Mouse (Mus musculus) inflammation-experienced regulatory T-cells, adult 6 months (primary cell): ENCODE data around the gene Sh2b1. TPM values are rescaled to one million over a fixed set of nuclear protein-coding genes. Genes with fewer than 3 reads are reported as not detected.
A peak's percentile ranks its signal among the peaks of the same experiment; 100 is the strongest.

ENCODE experiments used
- ATAC-seq: one replicate; pipeline ENCODE4 v1.8.0; 2017
- polyA plus RNA-seq, 3 experiments: library from polyadenylated mRNA; unstranded; fragments of 100-300 nt; shearing (Covaris generic); gene quantifications; one replicate each; pipeline ENCODE4 v1.2.1; 2017

The Sh2b1 gene
- polyA plus RNA-seq, 3 experiments from 2014 or later, result 12.6 to 18.9 (median 13.3) TPM

DNA sequence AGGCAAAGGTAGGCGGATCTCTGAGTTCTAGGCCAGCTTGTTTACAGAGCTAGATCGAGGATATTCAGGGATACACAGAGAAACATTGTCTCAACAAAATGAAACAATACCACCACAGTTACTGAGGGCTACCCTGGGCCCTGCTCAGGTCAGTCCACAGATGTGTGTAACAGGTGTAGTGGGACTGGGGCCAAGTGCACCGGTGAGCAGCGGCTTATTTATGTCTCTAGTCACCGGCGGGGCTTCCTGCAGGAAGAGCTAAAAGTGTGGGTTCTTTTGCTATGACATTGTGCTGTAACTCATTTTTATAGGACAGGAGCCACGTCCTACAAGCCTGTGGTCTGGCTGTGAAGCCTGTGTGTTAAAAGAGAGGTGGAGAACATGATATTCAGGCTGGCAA, 21.4 kb downstream of the Sh2b1 start:
- no peak for ATAC-seq

GRCm38 (mm10) chr7:126452244-126452643, 23.0 kb downstream of the Sh2b1 start:
- ATAC-seq, result no peak

DNA sequence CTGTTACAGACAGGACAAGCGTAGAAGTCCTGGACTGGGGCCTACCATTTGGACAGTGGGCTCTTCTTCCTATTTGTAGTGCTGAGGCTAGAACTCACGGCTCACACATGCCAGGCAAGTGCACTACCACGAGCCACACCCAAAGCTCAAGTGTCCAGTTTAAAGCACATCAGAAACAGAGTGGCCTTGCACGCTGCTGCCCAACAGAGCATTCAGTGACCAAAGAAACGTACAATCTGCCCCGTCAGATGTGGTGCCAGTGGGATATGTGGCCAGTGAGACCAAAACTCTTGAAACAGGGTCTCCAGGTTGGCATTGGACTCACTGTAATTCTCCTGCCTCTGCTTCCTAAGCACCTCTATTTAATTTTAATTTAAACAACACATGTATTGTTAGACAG, 24.6 kb downstream of the Sh2b1 start:
- no peak for ATAC-seq

DNA sequence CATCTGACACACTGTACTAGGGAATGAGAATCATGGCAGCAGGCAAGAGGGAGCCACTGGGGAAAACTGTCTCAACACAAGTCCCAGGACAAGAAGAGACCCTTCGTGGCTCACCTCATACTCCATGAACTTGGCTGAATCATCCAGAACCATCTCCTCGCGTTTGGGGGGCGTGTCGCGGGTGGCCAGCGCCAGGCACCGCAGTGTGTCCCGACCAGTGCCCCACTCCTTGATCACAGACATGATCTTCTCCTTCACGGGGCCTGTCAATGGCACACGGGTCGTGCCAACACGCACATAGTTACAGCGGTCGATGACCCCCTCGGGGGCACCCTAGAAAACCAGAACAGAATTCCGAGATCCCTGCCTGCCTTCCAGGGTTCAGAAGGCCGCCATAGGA, 25.2 kb downstream of the Sh2b1 start:
- no peak for ATAC-seq

- ATAC-seq, result no peak
Observed at GRCm38 (mm10) chr7:126448481-126448880, 26.7 kb downstream of the Sh2b1 start.

DNA sequence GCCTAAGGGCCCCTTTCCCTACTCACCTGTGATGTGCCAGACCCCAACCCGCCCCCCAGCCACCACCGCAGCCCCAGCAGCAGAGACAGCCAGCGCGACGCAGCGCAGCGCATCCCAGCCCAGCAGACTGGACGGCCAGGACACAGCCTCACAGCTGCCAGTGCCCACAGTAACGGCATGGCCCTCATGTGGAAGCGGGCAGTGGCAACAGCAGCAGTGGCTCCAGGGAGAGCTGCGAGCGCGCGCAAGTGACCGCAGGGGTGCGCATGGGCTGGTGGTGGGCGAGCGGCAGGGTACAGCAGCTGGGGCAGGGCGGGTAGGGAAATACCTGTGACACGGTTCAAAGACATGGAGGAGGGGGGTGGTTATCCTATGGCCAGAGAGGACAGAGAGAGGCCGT, 29.0 kb downstream of the Sh2b1 start:
- no peak for ATAC-seq

DNA sequence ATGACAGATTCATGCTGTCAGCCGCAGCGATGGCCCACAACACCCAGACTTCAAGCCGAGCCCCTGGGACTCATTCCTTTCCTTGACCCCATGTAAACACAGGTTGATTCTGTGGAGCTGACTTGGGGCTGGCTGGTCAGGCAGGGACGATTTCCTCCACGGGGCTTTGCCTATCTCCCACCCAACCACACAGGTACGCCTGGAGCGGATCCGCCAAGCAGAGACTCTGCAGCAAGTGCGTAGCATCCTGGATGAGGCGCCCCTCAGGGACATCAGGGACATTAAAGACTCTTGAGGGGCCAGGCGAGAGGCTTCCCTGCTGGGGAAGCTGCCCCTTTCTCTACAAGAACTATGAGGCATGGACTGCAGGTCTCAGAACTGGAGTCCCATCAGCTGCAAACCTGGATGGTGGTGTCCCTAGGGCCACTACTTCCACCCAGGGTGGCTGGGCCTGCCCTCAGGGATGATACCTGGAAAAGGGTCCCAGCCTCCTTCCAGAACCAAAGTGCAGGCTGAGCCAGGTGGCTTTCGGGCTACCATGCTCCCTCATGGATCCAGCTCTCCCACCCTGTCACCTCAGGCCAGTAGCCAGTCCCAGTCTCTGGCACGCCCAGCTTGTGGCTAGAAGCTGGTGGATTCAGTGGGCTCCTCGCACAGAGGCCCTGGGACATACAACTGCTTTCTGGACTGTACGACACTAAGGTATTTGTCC, 30.0 kb downstream of the Sh2b1 start:
- ATAC-seq, result no peak

DNA sequence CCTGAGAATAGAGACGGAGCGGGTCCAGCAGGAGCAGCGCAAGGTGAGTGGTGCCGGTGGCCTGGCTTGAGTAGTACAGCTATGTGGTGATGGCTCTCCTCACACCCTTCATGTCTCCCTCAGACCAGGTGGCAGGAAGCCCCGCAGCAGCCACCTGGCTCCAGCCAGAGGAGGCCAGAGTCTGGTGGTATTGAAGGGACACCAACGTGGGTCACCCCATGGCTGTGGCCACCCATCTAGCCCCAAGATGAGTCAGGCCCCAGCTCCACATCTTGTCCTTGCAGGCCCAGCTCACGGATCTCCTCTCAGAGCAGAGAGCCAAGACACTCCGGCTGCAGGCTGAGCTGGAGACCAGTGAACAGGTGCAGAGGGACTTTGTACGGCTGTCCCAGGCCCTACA, 30.7 kb downstream of the Sh2b1 start:
- ATAC-seq, result no peak

DNA sequence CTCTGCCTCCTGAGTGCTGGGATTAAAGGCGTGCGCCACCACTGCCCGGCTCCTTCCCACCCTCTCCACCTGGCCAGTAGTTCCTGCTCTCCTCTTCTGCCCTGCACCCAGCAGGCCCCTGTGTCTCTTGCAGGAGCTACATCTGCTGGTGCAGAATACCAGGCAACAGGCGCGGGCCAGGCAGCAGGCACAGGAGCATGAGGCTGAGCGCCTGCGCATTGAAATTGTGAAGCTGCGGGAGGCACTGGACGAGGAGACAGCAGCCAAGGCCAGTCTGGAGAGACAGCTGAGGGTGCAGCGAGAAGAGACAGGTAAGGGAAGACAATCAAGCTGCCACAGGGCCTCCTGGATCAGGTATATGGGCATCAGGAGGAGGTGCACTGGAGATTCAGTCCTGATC, 31.2 kb downstream of the Sh2b1 start:
- no peak for ATAC-seq

DNA sequence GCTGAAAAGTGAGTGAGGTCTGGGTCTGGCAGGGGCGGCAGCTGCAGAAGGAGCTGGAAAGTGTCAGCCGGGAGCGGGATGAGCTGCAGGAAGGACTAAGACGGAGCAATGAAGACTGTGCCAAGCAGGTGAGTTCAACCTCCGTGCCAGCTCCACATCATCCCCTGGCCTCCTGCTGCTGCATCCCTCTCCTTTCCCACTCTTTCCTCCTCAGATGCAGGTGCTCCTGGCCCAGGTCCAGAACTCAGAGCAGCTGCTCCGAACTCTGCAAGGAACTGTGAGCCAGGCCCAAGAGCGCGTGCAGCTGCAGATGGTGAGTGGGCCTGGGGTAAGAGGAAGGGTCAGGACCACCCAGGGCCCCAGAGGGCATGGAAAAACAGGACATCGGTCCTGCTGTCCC, 35.1 kb downstream of the Sh2b1 start:
- ATAC-seq, result no peak

DNA sequence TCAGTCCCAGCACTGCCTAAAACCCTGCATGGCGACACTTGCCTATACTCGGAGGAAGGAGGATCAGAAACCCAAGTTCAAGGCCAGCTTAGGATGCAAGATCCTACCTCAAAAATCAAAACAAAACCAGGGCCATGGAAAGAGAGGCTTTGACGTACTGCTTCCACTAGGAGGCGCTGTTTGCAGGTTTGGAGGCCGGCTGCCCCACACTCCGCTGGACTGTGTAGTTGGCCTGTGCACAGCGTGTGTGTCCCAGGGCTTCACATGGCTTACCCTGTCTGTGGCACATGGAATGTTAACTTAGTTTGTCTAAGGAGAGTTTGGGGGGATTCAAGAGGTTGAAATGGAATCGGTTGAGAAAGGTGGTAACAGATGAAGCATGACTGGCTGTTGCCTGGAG, 38.4 kb downstream of the Sh2b1 start:
- ATAC-seq, result no peak

DNA sequence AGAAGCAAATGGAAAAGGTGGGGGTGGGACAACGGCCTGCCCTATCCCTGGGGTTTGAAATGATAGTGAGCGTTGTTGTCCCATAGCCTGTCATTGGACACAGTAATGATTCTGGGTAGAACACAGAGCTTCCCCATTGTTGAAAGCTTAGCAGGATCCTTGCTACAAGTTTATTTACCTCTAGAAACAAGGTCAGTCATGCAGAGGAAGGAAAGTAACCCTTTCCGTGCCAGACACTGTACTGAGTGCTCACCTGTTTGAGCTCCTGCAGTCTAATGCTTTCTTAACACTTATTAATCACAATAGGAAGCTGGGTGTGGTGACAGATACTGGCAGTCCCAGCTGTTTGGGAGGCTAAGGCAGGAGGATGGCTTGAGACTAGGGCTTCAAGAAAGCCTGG, 39.4 kb downstream of the Sh2b1 start:
- no peak for ATAC-seq

GRCm38 (mm10) chr7:126434726-126435125, 40.5 kb downstream of the Sh2b1 start:
- ATAC-seq, result no peak

DNA sequence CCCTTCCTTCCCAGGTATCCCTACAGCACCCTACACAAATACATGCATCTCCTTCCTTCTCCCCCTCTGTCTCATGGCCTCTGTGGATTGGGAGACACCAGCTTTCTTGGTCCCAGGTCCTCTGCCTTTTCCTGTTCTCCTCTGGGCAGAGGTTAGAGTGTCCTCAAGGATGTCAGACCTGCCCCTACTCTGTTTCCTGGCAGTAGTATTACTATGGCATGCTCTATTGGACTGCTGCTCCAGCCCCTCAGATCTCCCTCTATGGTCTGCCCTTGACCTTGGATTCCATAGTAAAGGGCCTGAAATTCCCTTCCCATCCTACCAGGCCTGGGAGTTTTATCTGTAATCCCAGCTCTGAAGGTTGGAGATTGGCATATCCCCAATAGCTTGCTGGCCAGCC, 45.1 kb downstream of the Sh2b1 start:
- no peak for ATAC-seq

- ATAC-seq, result no peak
Observed at GRCm38 (mm10) chr7:126429503-126429898, 45.7 kb downstream of the Sh2b1 start.

DNA sequence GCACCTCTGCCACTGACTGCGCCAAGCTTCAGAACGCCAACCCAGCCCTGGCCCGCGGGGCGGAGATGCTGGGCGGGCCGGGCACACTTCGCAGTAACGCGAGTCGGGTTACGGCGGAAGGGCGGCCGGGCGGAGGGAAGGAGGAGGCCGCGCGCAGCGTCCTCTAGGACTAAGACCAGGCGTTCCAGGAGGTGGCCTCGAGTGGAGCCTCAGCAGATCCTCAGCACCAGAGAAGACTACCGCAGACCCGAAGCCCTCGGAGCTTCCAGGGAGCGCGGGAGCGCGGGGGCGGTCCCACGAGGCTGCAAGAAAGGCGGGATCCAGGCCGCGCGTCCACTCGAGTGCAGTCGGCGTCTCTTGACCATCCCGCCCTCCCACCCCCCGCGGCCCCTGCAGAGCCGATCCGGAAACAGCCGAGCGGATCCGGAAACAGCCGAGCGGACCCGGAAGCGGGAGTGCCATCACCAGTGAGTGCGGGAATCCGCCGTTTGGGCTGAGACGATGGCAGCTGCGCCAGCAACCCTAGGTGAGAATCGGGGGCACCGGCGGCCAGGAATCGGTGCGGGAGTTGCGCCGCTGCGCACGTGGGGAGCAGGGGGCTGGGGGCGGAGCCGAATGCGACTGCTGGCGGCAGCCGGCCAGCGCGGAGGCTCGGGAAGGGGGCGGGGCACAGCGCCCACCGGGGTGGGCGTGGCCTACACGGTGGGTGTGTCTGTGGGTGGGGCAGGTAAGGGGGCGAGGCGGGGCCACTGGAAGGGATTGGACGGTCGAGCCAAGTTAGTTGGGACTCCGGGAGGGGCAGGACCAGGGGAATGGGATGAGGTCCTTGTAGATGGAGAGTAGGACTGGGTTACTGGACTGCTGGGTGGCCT, 46.4 kb downstream of the Sh2b1 start, which contains the start of gene Rabep2:
Gene Rabep2, plus strand, starts transcription at position 129 of the 872 bp plus-strand sequence.
- peak; percentile 76 for ATAC-seq

GRCm38 (mm10) chr7:126428154-126428553, 47.1 kb downstream of the Sh2b1 start:
- ATAC-seq, result no peak

DNA sequence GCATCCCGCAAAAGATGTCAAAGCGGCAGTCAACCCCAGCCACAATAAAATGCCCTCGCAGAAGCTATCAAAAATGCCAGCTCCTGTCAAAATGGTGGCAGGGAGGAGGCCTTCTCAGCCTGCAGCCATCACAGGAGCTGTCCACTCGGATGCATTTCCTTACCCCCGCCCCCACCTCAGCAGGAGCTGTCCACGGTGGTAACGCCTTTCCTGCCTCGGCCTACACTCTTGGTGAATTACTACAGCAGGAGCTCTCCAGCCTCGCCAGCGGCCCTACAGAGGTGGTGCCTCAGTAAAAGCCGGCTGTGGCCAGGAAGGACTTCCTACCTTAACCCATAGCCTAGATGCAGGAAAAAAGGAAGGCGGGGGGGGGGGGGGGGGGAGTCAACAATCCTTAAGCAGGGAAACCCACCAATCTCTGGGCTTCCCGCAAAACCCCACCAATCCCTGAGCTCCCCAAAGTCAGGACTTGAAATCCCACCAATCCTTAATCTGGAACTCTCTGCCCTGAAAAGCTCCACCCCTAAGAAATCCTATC, 47.8 kb downstream of the Sh2b1 start:
- ATAC-seq, result no peak

DNA sequence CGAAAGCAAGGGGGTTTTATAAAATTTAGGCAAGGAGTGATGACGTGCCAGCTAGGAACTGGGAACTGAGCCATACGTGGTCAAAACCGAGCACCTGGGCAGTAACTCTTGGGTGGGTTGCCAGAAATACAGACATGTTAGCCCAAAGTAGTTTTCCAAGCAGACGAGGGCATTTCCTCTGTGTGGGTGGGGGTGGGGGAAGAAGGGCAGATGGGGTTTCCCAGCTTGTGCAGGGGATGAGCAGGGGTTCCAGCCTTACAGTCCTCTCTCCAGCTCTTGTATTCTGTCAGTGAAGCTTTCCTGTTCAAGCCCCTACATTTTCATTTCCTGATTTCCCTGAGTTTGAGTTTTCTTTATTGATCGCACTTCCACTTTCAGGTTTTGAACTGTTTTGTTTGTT, 51.1 kb downstream of the Sh2b1 start:
- no peak for ATAC-seq

DNA sequence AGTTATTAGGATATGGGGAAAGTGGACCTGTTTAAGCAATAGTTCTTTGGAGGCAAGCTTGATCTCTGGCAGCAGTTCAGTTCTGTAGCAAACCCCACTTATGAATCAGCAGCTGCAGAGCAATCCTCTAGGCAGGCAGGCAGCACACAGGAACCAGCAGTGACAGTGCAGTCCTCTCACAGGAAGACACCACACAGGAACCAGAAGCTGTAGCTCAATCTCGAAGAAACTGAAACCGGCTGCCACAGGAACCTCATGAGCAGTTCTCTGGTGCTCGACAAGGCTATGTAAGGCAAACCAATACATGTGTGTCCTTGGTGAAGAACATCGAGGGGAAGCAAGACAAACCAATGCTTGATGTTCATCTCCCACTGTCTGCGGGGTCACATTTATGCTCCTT, 53.5 kb downstream of the Sh2b1 start:
- ATAC-seq, result no peak

GRCm38 (mm10) chr7:126418496-126418895, 56.7 kb downstream of the Sh2b1 start:
- no peak for ATAC-seq

DNA sequence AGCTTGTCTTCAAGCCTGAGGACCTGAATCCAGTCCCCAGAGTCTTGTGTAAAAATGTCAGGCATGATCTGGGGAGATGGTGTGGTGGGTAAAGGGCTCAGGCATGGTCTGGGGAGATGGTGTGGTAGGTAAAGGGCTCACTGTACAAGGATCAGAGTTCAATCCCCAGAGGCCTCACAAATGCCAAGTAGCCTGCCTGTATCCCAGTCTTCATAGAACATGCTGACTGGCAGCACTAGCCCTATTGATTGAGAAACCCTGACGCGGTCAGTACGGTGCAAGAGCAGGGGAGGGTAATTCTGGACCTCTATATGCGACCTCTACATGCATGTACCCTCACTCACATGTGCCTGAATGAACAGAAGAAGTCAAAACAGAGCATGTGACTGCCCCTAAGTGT, 57.6 kb downstream of the Sh2b1 start:
- ATAC-seq, result no peak

DNA sequence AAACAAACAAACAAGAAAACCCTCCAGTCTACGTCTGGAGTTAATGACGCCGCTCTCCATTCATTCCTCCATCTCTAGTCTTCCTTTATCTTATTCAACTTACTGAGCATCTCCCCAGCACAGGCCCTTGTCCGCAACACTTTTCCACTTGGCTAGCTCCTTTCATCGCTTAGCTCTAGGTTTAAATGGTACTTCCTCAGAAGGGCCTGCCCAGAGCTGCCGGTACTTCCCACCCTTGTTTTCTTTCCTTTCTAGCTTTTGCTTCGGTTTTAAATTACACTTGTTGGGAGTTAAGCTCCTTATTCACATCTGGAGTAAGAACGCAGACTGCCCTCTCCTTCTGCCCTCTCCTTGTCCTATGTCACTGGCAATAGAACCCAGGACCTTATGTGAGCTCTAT, 58.2 kb downstream of the Sh2b1 start:
- ATAC-seq, result no peak
